Mouse (Mus musculus) testis, adult 2 months (tissue): Measurements from ENCODE around the gene Rln1.

Experiments
- CTCF ChIP-seq: fragments of 200-500 bp; IDR thresholded peaks from 2 replicates; pipeline ENCODE4 v1.5.1; 2012; ENCODE audit warnings: low read depth, mild to moderate bottlenecking, inconsistent platforms, low read length, moderate library complexity; ENCODE audit not compliant: control insufficient read depth, insufficient read depth, insufficient replicate concordance
- POLR2A ChIP-seq: fragments of 200-500 bp; IDR thresholded peaks from 2 replicates; pipeline ENCODE4 v1.6.1; 2012; ENCODE audit warnings: low read depth, mild to moderate bottlenecking, inconsistent platforms, low read length, moderate library complexity; ENCODE audit not compliant: control insufficient read depth

GRCm38 (mm10) chr19:29296166-29296565 is 38.3 kb downstream of the Rln1 start:
- TF ChIP-seq POLR2A: no peak
- no peak for TF ChIP-seq CTCF
